Mouse (Mus musculus) frontal cortex, adult (tissue): ENCODE results near the gene Fads2.

ENCODE experiments used
- ATAC-seq: cut with Nextera tagmentation; 2 replicates; pipeline ENCODE4 v1.9.2; 2017; ENCODE audit warnings: mild to moderate bottlenecking, moderate library complexity, mixed read lengths; ENCODE audit not compliant: low TSS enrichment

Gene Fads2

DNA sequence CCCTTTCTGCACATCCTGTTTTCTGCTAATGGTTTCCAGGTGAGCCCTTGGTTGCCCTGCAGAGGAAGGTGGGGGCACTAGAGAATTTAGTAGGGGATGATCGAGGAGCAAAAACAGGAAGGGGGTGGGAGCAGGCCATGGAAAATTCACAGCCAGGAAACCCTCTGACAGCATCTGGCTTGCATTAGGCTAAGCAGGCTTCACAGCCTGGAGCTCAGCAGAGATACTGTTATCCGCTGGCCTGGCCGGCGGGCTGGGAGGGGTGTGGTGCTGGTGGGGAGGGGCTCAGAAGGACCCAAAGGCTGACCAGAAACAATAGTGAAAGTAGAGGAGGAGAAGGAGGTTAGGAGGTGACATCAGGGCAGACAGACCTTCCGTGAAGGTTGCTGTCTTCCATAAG, 87.6 kb downstream of the Fads2 start:
- ATAC-seq = no peak

DNA sequence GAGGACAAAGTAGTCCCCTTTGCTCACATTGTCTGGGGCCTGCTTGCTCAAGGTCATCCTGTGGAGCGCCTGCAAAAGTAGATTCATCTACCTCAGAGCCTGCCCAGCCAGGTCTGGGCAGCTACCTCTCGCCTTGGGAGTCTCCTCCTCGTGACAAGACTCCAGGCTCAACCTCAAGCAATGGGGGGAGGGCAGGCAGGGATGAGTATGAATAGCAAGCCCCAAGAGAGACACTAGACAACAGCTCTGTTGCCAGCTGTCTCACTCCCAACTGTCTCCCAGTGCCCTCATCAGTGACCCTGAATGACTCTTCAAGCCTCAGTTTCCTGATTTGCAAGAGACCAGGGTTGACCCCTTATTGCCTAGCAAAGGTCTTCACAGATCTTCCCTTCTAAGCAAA, 88.2 kb downstream of the Fads2 start:
- ATAC-seq = no peak

DNA sequence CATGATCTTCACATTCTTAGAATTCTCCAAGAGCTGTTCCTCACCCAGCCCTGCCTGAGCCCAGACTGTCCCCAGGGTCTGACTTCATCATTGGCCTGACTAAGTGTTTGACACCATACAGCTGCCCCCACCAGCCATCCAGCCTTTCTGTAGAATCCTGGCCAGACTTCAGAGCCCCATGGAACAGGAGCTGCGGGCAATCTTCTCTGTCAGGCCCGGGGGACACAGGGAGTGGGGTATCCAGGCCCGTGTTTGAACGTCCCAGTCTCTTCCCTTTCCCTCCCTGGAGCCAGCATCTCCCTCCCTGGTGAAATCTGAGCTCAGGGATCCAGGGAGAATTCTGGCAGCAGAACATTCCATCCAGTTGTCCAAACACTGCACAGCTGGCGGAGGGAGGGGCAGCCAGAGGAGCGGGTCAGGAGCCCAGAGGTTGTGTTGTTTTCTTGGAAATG, 88.7 kb downstream of the Fads2 start:
- ATAC-seq = no peak
